Comparison of ENCODE assay signal across 8 mouse cellular contexts in genomic region chr2:72728699-72729098, GRCm38 (mm10).
A peak's percentile ranks its signal among the peaks of the same experiment; 100 is the strongest.
DNase-seq lines count a peak whose midpoint lies in the region; ATAC-seq and TF ChIP-seq lines count a peak whose summit lies in the region.

No protein-coding gene starts in this region.

- no peak overlapping the region for H3K4me3 ChIP-seq in heart, adult 2 months
- no peak overlapping the region for H3K4me3 ChIP-seq in heart, embryonic 10.5 days
- H3K4me3 ChIP-seq in liver, postnatal 0 days (ENCODE audit: low read depth, low read length): no peak overlapping the region
- H3K4me3 ChIP-seq in stomach, postnatal 0 days (ENCODE audit: low read depth, low read length): no peak overlapping the region

- H3K27me3 ChIP-seq in heart, adult 2 months (ENCODE audit: control insufficient read depth, insufficient read depth, low read length): no peaks in the 10 kb centered on the region
- H3K27me3 ChIP-seq in heart, embryonic 10.5 days (ENCODE audit: insufficient read depth, poor library complexity, severe bottlenecking): no peaks in the 10 kb centered on the region
- no peaks in the 10 kb centered on the region for H3K27me3 ChIP-seq in liver, postnatal 0 days (ENCODE audit: insufficient read depth, low read length)
- no peaks in the 10 kb centered on the region for H3K27me3 ChIP-seq in stomach, postnatal 0 days (ENCODE audit: control insufficient read depth, insufficient read depth, low read length)

- no peak for ATAC-seq in liver, postnatal 0 days
- no peak for ATAC-seq in stomach, postnatal 0 days (ENCODE audit: low FRiP score, low TSS enrichment)

- no peaks in the 10 kb centered on the region for H3K9me3 ChIP-seq in heart, embryonic 10.5 days
- no peaks in the 10 kb centered on the region for H3K9me3 ChIP-seq in liver, postnatal 0 days (ENCODE audit: low read length)
- no peaks in the 10 kb centered on the region for H3K9me3 ChIP-seq in stomach, postnatal 0 days (ENCODE audit: control insufficient read depth, low read length)

- WGBS in heart, adult 2 months: 39% methylated on average over 3 of the region's 3 CpGs
- WGBS in heart, embryonic 10.5 days: 57% methylated on average over 3 of the region's 3 CpGs
- 42% methylated on average over 3 of the region's 3 CpGs for WGBS in liver, postnatal 0 days (ENCODE audit: insufficient replicate concordance)
- 52% methylated on average over 3 of the region's 3 CpGs for WGBS in stomach, postnatal 0 days

- 0 out of 2 replicates have a peak, but pooled peaks have one; percentile 52 for TF ChIP-seq EP300 in heart, adult 2 months (IDR thresholded peaks at IDR 0.05; ENCODE audit: insufficient read depth, low read depth, low read length)
- no peak for TF ChIP-seq EP300 in liver, postnatal 0 days (IDR thresholded peaks at IDR 0.05; ENCODE audit: low read depth)
- TF ChIP-seq EP300 in stomach, postnatal 0 days (optimal IDR thresholded peaks at IDR 0.05): no peak

- no peak overlapping the region for H3K27ac ChIP-seq in heart, adult 2 months
- no peak overlapping the region for H3K27ac ChIP-seq in heart, embryonic 10.5 days
- H3K27ac ChIP-seq in liver, postnatal 0 days (ENCODE audit: low read depth): no peak overlapping the region
- no peak overlapping the region for H3K27ac ChIP-seq in stomach, postnatal 0 days (replicated peaks)

- peak; percentile 39 to 64 for DNase-seq in heart, adult 2 months
- DNase-seq in heart, embryonic 10.5 days (ENCODE audit: low spot score): no peak
- DNase-seq in B cell, adult 2 months: peak; percentile 17 to 40
- DNase-seq in adrenal gland, postnatal 10 days: peak; percentile 77
- peak; percentile 74 for DNase-seq in embryo, embryonic 10.5 days (ENCODE audit: low spot score)
- peak; percentile 24 for DNase-seq in kidney, adult 9 months
- DNase-seq in liver, postnatal 0 days: peak; percentile 47
- peak; percentile 58 for DNase-seq in stomach, postnatal 0 days (ENCODE audit: low spot score)

- H3K79me2 ChIP-seq in heart, adult 2 months (replicated peaks; ENCODE audit: control insufficient read depth, insufficient read depth, low read length): no peaks in the 10 kb centered on the region

- H3K9ac ChIP-seq in heart, adult 2 months (ENCODE audit: low read depth, low read length): no peak overlapping the region
- H3K9ac ChIP-seq in liver, postnatal 0 days (replicated peaks): no peak overlapping the region
- H3K9ac ChIP-seq in stomach, postnatal 0 days (ENCODE audit: low read length): no peak overlapping the region

- no peak overlapping the region for H3K4me2 ChIP-seq in liver, postnatal 0 days (ENCODE audit: low read depth, low read length)
- no peak overlapping the region for H3K4me2 ChIP-seq in stomach, postnatal 0 days (replicated peaks; ENCODE audit: low read depth)

- no peaks in the 10 kb centered on the region for H3K36me3 ChIP-seq in heart, adult 2 months (ENCODE audit: control insufficient read depth, insufficient read depth, low read length)
- no peaks in the 10 kb centered on the region for H3K36me3 ChIP-seq in heart, embryonic 10.5 days
- no peaks in the 10 kb centered on the region for H3K36me3 ChIP-seq in liver, postnatal 0 days (replicated peaks; ENCODE audit: insufficient read depth, low read length)
- no peaks in the 10 kb centered on the region for H3K36me3 ChIP-seq in stomach, postnatal 0 days (ENCODE audit: control insufficient read depth, insufficient read depth, low read length)

- TF ChIP-seq POLR2A in heart, adult 2 months (IDR thresholded peaks at IDR 0.05; ENCODE audit: insufficient read depth, low read depth, low read length): no peak

- TF ChIP-seq CTCF in heart, adult 2 months (IDR thresholded peaks at IDR 0.05): peak; percentile 92
- TF ChIP-seq CTCF in liver, postnatal 0 days (IDR thresholded peaks at IDR 0.05; ENCODE audit: low read depth): peak; percentile 80
- peak; percentile 89 for TF ChIP-seq CTCF in stomach, postnatal 0 days (IDR thresholded peaks at IDR 0.05; ENCODE audit: low read depth)

- H3K4me1 ChIP-seq in heart, adult 2 months (ENCODE audit: control insufficient read depth, insufficient read depth, low read length): no peaks in the 10 kb centered on the region
- H3K4me1 ChIP-seq in heart, embryonic 10.5 days: peaks cover 8% of the 10 kb centered on the region
- no peaks in the 10 kb centered on the region for H3K4me1 ChIP-seq in liver, postnatal 0 days (ENCODE audit: insufficient read depth)
- no peaks in the 10 kb centered on the region for H3K4me1 ChIP-seq in stomach, postnatal 0 days (replicated peaks; ENCODE audit: control insufficient read depth, insufficient read depth)

- intact Hi-C loops in heart, adult 2 months (cut with DNase I): loop anchor here (5.0 to 10.0 kb wide), 2 partner anchors 186 to 334 kb away; no protein-coding TSS in a partner anchor
